Mouse (Mus musculus) frontal cortex, postnatal 36 days (tissue): ENCODE results near the gene Tekt4.

Source experiments
- DNase-seq, 2 experiments: peaks; one replicate each; pipeline ENCODE4 v3.0.0; 2022; ENCODE audit warnings: low spot score in 2 of 2

The Tekt4 gene

DNA sequence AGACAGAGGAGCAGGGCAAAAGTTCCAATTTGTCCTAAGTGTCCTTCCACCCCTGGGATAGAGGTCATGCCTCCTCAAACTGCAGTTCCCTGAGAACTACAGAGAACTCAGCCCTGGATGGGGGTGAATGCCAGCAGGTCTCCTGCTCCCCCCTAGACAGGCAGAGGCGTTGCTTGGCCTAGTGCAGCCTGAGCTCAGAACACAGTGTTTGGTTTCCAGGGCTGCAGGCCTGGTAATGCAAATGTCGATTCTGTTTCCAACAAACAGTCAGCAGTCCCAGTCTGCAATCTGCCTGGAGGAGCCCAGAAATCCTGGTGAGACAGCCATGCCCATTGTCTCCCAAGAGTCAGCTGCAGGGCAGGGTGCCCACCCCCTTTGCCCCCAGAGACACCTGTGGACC is at the start of gene Tekt4:
Gene Tekt4 (plus strand): TSS at position 344 of the 400 bp plus-strand sequence.
- no peak for DNase-seq

DNA sequence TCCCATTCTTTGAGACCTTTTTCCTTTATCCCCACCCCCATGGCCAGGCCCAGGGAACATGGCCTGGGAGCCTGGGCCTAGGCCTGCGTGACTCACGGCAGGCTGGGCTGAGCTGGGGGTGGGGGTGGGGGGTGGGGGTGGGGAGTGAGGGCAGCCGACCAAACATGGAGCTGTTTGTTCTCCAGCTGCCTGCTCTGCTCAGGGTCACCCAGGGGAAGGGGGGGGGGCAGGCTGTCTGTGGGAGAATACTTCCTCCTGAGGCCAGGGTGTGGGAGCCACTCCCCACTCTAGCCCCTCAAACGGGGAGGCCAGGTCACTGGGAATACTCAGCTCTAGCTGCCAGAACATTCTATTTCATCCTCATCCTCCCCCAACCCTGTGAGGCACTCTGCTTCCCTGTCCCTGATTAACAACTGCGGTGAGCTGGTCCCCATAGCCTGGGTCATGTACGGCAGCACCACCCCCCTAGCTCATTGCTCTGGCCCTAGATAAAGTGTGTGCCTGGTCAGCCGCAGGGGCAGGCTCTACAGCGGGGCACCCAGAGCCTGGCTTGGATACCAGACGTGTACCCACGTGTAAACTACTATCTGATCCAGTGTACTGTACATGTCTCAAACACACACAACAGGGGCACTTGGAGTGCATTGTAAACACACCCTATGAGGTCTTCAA is 49.1 kb upstream of the Tekt4 start:
- DNase-seq = no peak

DNA sequence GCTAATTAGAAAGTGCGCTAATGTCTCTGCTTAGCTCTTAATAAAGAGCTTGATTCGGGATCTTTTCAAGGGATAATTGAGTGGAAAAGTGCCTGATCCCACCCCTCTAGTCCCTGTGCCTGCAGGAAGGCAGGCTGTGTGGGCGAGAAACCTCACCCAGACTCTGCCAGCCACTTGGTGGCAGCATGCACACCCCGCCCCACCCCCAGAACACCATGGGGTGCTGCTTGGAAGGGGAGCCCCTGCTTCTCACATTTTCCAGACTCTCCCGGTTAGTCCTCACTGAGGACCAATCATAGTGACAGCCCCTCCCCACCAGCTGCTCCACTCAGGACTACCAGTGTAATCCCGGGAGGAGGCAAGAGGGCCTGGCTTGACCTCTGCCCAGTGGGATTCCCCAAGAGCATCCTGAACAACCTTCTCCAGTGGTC is 48.4 kb upstream of the Tekt4 start:
- DNase-seq = peak; percentile 56 to 59

DNA sequence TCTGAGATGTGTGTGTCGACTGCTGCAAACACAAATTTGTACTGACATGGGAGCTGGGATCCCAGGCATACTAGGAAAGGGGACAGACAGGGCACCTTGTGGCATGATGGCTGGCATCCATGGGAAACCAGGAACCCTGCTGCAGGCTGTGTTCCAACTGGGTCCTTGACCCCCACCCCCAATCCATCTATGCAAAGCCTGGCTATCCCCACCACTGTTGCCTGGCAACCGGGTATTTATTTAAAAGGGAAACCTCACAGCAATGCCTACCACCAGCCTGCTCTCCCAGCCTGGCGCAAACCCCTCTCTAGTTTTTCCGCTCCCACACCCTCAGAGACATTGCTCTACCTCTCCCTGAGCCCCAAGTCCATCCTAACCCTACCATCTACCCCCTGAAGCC is 47.1 kb upstream of the Tekt4 start:
- DNase-seq = no peak

DNA sequence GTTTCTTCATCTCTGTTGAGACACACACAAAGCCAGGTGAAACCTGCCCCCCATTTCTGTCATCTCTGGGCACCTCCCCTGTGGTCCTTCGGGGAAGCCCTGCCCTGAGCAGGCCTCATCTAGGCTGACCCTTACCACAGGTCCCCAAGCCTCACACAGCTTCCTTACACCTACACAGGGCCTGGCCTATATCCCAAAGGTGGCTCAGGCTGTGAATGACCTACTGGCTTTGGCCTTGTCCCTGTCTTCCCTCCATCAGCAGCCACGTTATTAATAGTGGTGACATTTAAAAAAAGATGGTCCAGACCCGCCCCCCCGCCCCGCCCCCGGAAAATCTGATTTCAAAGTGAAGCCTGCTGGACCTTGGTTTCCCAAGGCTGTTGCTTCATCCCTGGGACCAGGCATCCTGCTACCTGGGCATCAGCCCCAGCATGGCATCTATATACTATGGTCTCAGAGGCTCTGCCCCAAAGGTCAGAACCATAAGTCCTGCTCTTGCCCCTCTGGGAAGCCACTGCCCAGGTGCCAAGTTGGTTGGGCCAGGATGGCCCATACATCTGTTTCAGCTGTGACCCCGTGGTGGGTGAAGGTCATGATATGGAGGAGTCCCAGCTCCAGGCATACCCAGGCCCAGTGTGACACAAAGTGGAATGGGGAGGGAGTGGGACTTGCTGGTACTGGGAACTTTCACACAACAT is 46.0 kb upstream of the Tekt4 start:
- DNase-seq = no peak

DNA sequence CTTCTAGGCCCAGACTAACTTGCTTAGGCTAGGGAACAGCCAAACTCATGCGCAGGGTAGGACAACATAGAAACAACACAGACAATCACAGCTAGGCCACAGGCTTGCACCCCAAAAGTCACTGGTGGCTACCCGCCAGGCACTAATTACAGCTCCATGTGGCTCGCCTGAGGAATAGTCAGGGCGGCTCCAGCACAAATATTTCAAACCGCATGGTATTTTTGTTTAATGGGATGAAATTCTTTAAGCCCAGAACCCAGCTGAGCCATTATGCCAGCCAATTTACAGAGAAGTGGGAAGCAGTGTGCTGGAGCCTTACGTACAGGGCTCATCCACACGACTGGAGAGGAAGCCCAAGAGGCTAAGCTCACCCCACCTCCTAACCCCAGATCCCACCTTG is 44.8 kb upstream of the Tekt4 start:
- DNase-seq = no peak

DNA sequence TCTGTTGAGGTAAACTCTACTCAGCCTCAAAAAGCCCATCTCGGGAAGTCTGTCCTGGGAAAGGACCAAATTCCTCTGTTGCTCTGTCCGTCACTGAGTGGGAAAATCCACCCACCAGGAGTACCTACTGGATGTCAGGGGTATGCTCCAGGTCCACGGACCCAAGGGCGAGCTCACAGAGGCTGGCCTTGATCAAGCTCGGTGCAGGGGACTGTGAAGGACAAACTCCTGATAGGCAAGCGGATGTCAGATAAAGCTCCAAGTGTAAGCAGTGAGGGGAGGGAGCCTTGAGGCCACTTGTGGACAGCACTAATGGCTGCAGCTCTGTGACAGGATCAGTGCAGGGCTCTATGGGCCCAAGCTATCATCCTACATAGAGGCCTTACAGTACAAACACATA is 44.2 kb upstream of the Tekt4 start:
- DNase-seq = no peak

DNA sequence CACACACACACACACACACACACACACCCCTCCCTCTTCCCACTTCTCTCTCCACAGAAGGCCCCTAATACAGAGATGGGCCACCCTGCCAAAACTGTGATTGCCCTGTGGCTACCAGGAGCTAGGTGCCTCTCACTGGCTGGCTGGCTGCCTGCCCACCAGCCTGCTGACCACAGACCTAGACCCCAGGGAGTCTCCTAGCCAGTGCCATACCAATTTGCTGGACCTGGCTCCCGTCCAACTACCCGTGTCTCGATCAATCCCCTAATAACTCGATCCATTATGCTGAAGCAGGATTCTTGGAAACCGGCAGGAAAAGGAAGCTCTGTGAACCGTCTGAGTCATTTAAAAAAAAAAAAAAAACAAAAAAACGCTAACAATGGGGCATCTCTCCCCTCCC is 43.6 kb upstream of the Tekt4 start:
- no peak for DNase-seq

DNA sequence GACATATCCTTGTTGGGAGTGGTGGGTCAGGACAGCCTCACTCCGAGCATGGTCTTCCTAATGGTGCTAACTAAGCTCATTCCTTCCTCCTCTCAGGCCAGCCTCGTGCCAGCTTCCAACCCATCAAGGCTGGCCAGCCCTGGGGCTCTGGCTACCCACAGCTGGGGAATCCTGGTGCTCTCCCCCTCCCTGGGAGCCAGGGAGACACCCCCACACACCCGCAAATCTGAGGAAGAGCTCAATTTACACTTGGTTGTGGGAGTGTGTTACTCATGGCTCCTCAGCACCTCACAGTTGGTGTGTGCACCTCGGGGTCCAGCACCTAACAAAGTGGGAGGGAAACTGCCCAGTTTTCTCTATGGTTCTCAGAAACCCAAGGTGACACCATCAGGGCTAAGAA is 43.2 kb upstream of the Tekt4 start:
- DNase-seq = peak; percentile 48 to 62

DNA sequence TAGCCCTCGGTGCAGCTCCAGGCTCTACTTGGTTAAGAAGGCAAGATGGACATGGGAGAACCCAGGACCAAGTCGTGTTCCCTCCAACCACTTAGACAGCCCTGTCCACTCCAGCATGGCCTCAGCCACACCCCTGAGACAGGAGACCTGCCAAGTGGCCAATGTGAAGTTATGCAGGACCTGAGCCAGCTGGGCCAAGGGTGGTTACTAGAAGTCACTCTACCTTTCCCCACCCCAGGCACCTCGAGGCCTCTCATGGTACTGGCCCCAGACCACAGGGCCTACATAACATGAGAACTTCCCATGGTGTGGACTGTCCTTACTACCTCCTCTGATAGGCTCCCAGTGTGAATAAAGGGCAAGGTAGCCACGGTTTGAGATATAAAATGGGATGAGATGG is 40.2 kb upstream of the Tekt4 start:
- no peak for DNase-seq

DNA sequence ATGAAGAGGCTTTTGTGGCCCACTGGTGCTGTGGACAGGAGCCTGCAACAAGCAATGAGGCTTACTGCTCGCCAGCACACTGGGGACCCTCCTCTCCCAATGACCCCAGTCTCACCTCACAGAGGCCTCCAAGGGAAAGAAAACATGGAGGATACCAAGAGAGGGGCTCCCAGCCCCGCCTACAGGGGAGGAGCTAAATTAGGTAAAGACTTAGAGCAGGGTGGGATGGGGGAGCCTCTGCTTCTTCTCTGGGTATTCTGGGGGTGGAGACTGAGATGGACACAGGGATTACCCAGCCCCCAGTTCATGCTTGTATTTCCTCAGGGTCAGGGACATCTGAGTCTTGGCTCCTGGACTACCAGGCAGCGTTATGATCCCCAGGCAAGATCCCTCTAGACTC is 39.5 kb upstream of the Tekt4 start:
- DNase-seq = no peak

DNA sequence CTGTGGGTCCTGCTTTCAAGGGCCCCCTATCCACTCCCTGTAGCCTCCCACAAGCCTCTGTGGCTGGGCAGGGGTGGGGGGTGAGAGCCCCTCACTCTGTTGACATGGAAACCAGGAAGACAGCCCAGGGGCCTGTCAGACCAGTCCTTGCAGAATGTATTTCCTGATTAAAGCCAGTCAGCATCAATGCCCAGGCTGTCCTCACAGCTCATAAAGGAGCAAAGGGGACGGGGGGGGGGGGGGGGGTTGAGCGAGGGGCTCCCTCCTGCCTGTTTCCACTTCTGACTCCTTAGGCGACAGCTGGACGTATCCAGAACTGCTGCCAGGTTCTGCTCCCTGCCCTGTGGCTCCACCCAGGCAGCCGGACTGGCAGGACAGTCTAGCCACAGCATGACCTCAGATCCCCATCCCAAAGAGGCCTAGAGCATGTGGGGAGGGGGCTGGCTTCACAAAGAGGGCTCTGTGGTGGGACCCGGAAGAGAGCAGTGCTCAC is 38.9 kb upstream of the Tekt4 start:
- no peak for DNase-seq

DNA sequence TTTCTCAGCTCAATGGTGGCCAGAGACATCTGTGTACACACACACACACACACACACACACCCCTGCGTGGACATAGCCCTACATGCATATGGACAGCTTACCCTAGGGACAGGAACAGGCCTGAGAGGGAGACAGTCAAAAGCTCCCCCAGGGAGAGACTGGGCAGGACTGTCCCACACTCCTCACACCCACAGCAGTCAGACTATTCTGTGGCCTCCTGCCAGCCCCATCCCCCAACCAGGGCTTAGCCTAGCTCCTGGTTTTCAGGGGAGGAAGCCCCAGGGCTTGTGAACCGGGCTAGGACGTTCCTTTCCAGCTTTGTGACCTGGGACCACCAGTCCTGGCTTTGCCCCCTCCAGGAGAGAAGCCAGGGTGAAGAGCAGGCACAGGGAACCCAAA is 38.2 kb upstream of the Tekt4 start:
- DNase-seq = no peak

DNA sequence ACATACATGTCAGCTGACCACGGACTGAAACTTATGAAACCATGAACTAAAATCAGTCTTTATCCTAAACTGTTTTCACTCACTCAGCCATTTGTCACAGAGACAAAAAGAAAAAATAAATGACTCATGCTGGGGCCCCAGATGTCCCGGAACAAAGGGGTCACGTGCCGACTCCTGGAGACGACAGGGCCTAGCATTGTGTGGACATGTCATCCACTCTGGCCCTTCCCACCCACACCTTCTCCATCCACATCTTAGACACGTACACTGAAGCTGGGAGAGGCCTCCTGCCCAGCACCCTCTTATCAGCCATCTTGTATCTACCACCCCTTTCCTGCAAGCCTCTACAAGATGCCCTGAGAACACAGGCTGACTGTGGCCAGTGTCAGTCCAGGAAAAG is 36.4 kb upstream of the Tekt4 start:
- no peak for DNase-seq

DNA sequence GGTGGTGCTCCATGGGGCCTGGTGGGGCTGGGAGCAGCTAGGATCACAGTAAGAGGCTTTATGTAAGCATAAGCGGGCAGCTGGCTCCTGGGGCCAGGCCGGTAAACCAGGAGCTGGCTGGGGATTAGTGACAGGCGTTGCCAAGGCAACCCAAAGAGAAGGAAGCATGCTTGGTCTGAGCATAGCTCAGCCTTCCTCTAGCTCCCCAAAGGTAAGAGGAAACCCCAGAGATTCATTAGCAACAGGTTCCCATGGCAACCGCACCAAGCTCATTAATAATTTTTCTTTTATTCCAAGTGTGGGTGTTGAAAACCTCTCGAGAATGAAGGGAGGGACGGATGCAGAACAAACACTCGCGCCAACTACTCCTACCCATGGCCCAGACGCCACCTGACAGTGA is 35.5 kb upstream of the Tekt4 start:
- DNase-seq = peak in 1 of 2 experiments; percentile 48

DNA sequence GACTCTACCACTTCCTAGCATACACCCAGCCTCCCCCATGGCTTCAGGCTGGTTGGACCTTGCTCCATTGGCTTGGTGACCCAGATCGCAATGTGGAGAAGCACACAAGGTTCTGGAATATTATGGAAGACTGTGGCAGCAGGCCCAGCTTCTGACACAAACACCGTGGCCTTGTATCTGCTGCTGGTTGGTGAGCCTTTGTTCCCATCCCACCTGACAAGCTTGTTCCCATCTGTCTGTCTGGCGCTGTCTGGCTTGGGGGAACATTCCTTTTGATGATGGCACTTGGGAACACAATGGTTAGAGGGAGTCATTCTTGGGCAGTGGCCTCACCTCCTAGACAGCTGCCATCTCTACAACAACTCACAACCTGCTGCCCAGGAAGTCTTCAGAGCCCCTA is 33.4 kb upstream of the Tekt4 start:
- no peak for DNase-seq

DNA sequence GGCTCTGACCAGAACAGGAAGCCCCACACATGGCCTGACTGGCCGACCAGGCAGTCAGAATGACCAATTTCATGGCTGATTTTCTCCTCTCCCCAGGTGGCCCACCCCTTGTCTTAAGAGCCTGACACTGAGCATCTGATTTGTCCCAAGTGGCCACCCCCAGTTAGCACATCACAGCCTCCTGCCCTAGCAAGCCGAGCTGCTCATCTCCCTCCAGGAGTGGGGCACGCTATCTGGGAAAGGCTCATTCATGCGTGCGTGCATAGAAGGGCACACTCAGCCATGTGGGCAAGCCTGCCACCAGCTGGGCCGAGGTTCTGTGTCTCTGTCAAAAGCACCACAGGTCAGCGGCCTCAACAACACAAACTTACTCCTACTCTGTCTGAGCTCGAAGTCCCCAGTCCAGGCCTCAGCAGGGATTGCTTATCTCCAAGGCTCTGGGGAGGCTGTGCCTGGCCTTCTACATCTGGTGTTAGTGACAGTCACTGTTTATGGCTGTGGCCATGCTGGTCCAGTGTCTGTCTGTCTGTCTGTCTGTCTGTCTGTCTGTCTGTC is 29.8 kb upstream of the Tekt4 start:
- DNase-seq = no peak

DNA sequence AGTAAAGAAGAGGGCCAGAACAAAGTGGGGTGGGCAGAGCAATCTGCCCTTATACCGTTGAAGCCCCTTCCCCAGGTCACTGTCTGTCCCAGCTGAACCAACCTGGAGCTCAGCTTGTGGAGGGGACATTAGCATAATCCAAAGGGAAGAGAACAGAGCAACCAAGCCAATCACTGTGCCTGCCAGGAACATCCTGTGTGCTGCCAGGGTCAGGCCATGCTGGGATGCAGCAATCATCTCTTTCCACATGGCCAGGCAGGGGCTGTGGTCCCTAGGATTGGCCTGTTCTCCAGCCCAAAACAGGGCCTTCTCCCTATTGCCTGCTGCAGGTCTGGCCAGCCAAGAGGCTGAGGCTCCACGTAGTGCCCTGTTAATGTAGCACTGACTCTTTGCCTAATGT is 28.4 kb upstream of the Tekt4 start:
- DNase-seq = no peak

DNA sequence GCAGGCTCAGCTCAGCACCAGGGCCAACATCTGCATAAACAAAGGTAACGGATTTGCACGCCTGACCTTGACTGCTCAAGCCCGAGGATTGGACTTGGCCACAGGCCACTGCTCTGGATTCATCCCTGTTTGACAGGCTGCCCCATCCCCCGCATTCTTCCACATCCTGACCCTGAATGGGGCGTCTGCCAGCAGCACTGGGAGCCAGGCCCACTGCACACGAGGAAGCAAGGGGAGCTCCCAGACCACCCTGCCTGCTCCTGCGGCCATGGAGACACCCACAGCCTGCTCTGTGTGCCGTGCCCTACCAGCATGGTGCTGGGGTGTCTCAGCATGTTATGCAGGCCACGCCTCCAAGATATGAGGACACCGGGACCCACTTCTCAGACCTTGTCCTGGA is 27.0 kb upstream of the Tekt4 start:
- no peak for DNase-seq

DNA sequence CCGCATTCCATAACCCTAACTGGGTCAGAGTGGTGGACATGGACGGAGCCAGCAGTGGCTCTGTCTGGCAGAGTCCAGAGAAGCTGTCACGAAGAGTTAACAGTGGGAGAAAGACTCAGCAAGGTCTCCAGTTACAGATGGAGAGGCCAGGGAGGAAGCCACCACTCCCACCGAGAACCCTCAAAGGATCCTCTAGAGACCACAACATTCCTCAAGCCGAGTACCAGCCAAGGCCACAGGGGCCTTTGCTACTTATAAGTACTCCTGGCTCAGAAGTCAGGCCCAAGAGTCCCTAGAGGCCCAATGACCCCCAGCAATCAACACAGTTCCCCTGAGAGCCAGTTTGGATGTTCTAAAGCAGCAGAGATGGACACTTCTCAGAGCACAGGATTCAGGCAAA is 25.2 kb upstream of the Tekt4 start:
- no peak for DNase-seq

DNA sequence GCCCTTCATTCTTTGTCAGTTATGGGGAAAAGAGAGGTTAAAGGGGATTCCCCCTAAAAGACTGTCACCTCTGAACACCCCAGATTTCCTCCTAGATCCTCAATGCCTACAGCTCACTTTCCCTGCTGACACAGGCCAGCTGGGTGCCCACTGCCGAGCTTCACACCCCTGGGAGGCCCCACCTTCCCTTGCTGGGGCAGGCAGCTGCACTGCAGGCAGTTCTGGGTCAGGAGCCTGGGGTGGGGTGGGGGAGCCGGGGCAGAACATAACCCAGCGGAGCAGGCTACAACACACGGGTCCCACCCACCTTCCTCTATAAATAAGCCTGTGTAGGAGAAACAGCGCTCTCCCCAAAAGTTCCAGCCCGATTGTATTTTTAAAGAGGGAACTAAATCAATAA is 24.5 kb upstream of the Tekt4 start:
- peak in 1 of 2 experiments; percentile 13 for DNase-seq

DNA sequence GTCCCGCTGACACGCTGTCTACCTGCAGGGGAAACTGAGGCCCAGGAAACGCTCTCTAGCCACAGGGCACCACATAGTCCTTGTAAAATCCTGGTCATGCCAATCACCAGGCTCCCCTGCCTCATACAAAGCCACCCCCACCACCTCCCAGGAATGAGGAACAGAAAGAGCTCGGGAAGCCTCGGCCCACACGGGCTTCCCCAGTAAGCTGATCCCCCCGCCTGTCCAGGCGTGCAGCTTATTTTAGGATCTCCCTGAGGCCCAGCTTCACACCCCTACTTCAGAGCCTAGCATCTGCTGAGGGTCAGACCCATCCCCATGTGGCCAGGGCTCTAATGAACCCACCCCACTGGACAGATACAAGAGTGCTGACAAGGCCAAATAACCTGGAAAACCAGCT is 23.9 kb upstream of the Tekt4 start:
- DNase-seq = peak in 1 of 2 experiments; percentile 38
